8 mouse cellular contexts compared by ENCODE assay signal in genomic region chr13:75944044-75944820, GRCm38 (mm10). TPM values are rescaled to one million over a fixed set of nuclear protein-coding genes. Genes with fewer than 3 reads are reported as not detected.
DNase-seq lines count a peak whose midpoint lies in the region; ATAC-seq and TF ChIP-seq lines count a peak whose summit lies in the region.

No protein-coding gene starts in this region.

- H3K27ac ChIP-seq in layer of hippocampus, adult 2 months, result peak overlapping the region; percentile 96
- H3K27ac ChIP-seq in hindbrain, postnatal 0 days, result peak overlapping the region; percentile 97
- H3K27ac ChIP-seq in neural tube, embryonic 13.5 days (replicated peaks), result peak overlapping the region; percentile 99

- peak overlapping the region; percentile 72 for H3K4me2 ChIP-seq in hindbrain, postnatal 0 days (ENCODE audit: low read depth, low read length)
- H3K4me2 ChIP-seq in neural tube, embryonic 13.5 days, result peak overlapping the region; percentile 72

- H3K9me3 ChIP-seq in hindbrain, postnatal 0 days (ENCODE audit: low read length), result no peaks in the 10 kb centered on the region
- H3K9me3 ChIP-seq in neural tube, embryonic 13.5 days, result no peaks in the 10 kb centered on the region

- WGBS in hindbrain, postnatal 0 days, result 4% methylated on average over 7 of the region's 7 CpGs
- WGBS in neural tube, embryonic 13.5 days, result 2% methylated on average over 7 of the region's 7 CpGs

- no peaks in the 10 kb centered on the region for H3K36me3 ChIP-seq in hindbrain, postnatal 0 days (ENCODE audit: insufficient read depth, low read length)
- H3K36me3 ChIP-seq in neural tube, embryonic 13.5 days, result no peaks in the 10 kb centered on the region

- DNase-seq in layer of hippocampus, adult 2 months (ENCODE audit: low spot score in 2 of 2), result no peak
- DNase-seq in layer of hippocampus, adult 9-10 months (ENCODE audit: low spot score), result no peak
- DNase-seq in embryo, embryonic 9.5 days (ENCODE audit: extremely low spot score), result peak; percentile 51
- peak; percentile 4 for DNase-seq in hindbrain, postnatal 0 days (ENCODE audit: low spot score)
- DNase-seq in gastrocnemius, postnatal 25 days, result no peak
- no peak for DNase-seq in frontal cortex, adult 2 months (ENCODE audit: extremely low spot score in 1 of 2, low spot score in 1 of 2)

- peak overlapping the region; percentile 81 for H3K4me3 ChIP-seq in layer of hippocampus, adult 2 months
- peak overlapping the region; percentile 82 for H3K4me3 ChIP-seq in hindbrain, postnatal 0 days (ENCODE audit: low read length)
- peak overlapping the region; percentile 70 for H3K4me3 ChIP-seq in neural tube, embryonic 13.5 days

- H3K4me1 ChIP-seq in hindbrain, postnatal 0 days (ENCODE audit: insufficient read depth, low read length), result no peaks in the 10 kb centered on the region; the same call in 1 of the 2 replicates
- peaks cover 29% of the 10 kb centered on the region for H3K4me1 ChIP-seq in neural tube, embryonic 13.5 days (replicated peaks)

- no peak for TF ChIP-seq CTCF in layer of hippocampus, adult 2 months (conservative IDR thresholded peaks at IDR 0.05)
- no peak for TF ChIP-seq CTCF in hindbrain, postnatal 0 days (IDR thresholded peaks at IDR 0.05; ENCODE audit: low read depth)

- peak overlapping the region; percentile 91 for H3K9ac ChIP-seq in hindbrain, postnatal 0 days (replicated peaks; ENCODE audit: low read length)
- H3K9ac ChIP-seq in neural tube, embryonic 13.5 days, result peak overlapping the region; percentile 92

- no peaks in the 10 kb centered on the region for H3K27me3 ChIP-seq in hindbrain, postnatal 0 days (ENCODE audit: insufficient read depth, low read length)
- H3K27me3 ChIP-seq in neural tube, embryonic 13.5 days, result no peaks in the 10 kb centered on the region

- no peak for ATAC-seq in hindbrain, postnatal 0 days
- no peak for ATAC-seq in neural tube, embryonic 13.5 days (ENCODE audit: low read depth)
- no peak for ATAC-seq in CD4-positive, CD25-positive, alpha-beta regulatory T cell, adult 4 months

RNA-seq across cellular contexts. Expression of gene Rhobtb3, which starts 0.5 kb away (rescaled TPM):
- total RNA-seq in layer of hippocampus, adult 2 months (2021), result 10 to 100 TPM; 15.9 to 16.7 TPM
- total RNA-seq in hindbrain, postnatal 0 days (2014; rRNA removed), result 30.8 and 34.9 TPM in 2 replicates
- 14.1 and 14.2 TPM in 2 replicates for polyA plus RNA-seq in hindbrain, postnatal 0 days (2015; fragmentation: Nextera tagmentation; extraction: Ambion mirVana)
- 27.2 and 29.1 TPM in 2 replicates for polyA plus RNA-seq in neural tube, embryonic 13.5 days (2015; fragmentation: Nextera tagmentation; extraction: Ambion mirVana)
- total RNA-seq in gastrocnemius, postnatal 25 days (2021), result 10 to 100 TPM; 11.6 to 15.8 TPM
- under 1 TPM; 0.11 to 0.16 TPM for polyA plus RNA-seq in CD4-positive, CD25-positive, alpha-beta regulatory T cell, adult 4 months (2017; shearing (Covaris generic))
- 15.4 and 16.5 TPM in 2 replicates for polyA plus RNA-seq in frontal cortex, adult 2 months (2012; rRNA removed)

RNA-seq across cellular contexts. Expression of gene Spata9, which starts 22.7 kb away (rescaled TPM):
- under 1 TPM in 1 of 2 experiments, not detected in 1; 0.46 TPM for total RNA-seq in layer of hippocampus, adult 2 months (2021)
- 0.16 and 1.5 TPM in 2 replicates for total RNA-seq in hindbrain, postnatal 0 days (2014; rRNA removed)
- polyA plus RNA-seq in hindbrain, postnatal 0 days (2015; fragmentation: Nextera tagmentation; extraction: Ambion mirVana), result 3.5 and 3.8 TPM in 2 replicates
- 1.7 and 2.1 TPM in 2 replicates for polyA plus RNA-seq in neural tube, embryonic 13.5 days (2015; fragmentation: Nextera tagmentation; extraction: Ambion mirVana)
- total RNA-seq in gastrocnemius, postnatal 25 days (2021), result not detected
- polyA plus RNA-seq in CD4-positive, CD25-positive, alpha-beta regulatory T cell, adult 4 months (2017; shearing (Covaris generic)), result not detected
- polyA plus RNA-seq in frontal cortex, adult 2 months (2012; rRNA removed), result 0.22 and 0.42 TPM in 2 replicates

Comparison
In these comparisons a context has a peak if more than half of its experiments do, and no peak if none do; other contexts are left out.
1. DNase-seq: peak in embryo, embryonic 9.5 days (single experiment) and hindbrain, postnatal 0 days (single experiment); none in layer of hippocampus, adult 2 months (0 of 2), layer of hippocampus, adult 9-10 months (single experiment), gastrocnemius, postnatal 25 days (single experiment) and frontal cortex, adult 2 months (0 of 2).
2. RNA of gene Rhobtb3, which starts 0.5 kb away (polyA plus RNA-seq): 27.2 to 29.1 TPM in neural tube, embryonic 13.5 days, 15.4 to 16.5 TPM in frontal cortex, adult 2 months and 14.1 to 14.2 TPM in hindbrain, postnatal 0 days; 0.11 to 0.16 TPM in CD4-positive, CD25-positive, alpha-beta regulatory T cell, adult 4 months; every median in the first group is over 10 times any median in the second.
3. Peak in every context shown above with its lines, with median percentiles within 50 percentile points of each other: H3K27ac ChIP-seq and H3K4me3 ChIP-seq.